Mouse (Mus musculus) lung, postnatal 4 days (tissue): ENCODE results near the gene Ackr1.

Experiments used
- DNase-seq, 2 experiments: peaks; one replicate each; pipeline ENCODE4 v3.0.0; 2021

Ackr1 gene

DNA sequence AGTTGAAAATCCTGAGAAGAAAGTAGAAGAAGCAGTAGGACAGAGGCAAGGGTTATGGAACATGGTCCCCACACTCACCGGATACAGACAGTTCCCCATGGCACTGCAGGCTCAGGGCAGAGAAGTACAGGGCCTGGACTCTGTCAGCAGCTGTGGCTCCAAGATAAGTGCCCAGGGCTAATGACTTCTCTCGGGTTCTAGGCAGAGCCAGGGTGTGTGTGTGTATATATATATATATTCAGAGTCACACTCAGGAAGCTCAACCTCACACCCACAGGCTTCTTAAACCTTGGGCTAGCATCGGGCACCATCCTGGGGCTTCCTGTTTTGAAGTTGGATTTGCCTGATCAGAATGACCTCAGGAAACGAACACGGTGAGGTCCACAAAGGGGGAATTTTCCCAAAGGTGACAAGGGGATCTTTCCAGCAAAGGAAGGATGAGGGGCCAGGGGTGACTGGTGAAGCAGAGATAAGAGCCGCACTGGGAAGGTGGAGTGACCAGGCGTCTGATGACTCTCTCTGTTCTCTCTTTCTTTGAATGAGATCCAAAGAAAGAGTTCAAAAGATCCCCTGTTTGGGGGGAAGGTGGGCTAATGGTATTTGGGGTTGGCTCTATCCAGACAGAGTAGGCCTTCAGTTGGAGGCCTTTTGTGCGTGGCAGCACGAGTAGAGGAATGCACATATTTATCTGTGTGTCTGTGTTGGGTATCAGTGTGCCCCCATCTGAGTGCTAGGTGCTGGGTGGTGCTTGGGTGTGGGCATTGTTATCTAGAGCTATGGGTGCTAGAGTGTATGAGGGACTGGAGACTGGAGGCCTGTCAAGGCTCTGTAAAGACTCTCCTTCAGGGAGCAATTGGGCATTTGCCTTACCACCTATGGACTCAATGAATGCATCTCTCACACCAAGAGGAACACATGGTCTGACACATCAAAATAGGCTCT lies at the start of gene Ackr1:
Ackr1 (minus strand) TSS at position 439 of the 942 bp plus-strand sequence.
- DNase-seq, result no peak

DNA sequence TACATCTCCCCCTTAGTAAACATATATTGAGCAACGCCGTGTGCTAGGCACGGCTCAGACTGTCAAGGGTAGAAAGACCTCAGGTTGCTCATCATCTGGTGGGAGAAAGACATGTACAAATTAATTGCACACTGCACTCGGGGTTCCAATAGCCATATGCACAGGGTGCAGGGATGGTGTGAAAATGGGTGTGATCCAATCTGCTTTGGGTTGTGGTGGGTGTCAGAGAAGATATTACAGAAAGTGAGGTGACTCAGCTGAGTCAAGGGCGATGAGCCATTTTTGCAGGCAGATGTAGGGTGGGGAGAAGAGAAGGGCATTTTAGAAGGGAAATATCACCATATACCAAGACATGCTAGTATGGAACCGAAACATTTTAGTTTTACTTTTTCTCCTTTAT lies 47.9 kb upstream of the Ackr1 start:
- DNase-seq, result no peak

DNA sequence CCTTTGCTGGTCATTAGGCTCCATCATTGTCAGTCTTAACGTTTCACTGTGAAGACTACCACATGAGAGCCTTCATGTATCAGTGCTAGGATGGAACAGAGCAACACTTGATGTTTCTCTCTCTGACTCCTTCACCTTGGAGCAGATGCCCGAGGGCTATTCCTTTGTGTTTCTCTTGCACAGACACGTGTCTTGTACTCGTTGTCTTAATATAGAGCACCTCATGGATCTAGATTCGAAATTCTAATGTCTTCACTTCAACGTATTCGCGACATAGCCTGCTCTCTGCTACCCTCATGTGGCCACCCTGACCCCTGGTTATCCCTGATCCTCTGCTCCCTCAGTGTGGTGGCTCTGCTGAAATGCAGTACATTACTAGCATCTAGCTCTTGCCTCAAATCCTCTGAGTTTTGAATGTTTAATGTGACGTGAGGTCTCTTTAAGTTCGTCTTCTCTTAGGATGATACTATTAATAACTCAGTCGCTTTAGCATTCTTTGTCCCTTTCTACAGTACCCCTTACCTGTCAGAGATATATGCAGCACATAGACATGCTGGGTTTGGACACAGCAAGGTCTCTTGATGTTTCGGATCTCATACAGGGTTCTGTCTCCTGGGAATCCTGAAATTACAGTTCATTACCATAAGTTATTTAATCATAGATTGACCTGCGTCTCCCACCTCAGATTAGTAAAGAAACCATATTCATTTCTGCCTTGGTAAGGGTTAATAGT lies 44.0 kb upstream of the Ackr1 start:
- peak in 1 of 2 experiments; percentile 50 for DNase-seq

DNA sequence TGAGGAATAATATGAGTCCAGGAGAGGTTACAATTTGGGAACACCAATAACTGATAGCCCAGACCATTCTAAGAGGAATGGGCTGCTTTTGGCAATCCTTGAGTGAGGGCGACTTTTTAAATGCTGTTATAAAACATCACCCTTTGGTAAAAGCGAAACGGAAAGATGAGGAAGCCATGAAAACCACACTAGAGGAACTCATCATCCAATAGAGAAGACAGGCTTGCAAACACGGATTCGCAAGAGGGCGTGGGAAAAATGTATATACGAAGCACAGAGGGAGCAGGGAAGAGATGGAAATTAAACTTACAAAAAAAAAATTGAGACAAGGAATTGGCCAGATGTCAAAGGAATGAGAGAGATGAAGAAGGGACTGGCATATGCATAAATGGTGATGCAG lies 40.5 kb upstream of the Ackr1 start:
- DNase-seq, result no peak

DNA sequence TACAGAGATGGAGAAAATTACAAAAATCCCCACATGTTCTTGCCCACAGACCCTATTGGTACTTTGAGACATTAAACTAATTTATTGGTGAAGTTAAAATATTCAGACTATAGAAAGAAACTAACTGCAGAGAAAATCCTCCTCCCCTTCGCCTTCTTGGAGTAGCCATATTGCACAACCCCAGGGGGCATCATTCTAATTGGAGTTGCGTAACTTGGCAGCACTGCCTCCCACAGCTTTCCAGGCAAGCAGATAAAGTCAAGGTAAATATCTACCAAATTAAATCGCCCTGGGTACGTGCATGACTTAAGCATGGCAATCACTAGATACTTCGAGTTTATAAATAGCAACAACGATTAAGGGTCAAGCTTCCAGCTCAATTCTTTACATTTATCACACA lies 38.0 kb upstream of the Ackr1 start:
- no peak for DNase-seq

DNA sequence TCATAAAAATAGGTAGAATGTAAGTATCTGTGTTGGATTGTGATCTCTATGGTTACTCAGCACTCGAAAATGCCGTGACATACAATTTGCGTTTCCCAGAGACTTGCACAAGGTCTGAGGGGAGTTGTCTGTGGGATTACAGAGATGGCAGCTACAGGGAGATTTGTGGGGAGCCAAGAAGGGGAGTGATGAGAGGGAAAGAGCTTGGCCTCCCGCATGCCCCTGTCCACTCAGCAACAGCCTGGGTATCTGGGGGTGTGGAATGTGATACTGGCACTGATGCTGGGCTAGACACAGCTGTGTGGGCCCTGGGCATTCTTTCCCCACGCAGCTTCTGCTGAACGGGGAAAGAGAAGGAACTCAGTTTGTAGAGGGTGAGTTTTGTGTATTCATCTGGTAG lies 36.9 kb upstream of the Ackr1 start:
- DNase-seq, result no peak

DNA sequence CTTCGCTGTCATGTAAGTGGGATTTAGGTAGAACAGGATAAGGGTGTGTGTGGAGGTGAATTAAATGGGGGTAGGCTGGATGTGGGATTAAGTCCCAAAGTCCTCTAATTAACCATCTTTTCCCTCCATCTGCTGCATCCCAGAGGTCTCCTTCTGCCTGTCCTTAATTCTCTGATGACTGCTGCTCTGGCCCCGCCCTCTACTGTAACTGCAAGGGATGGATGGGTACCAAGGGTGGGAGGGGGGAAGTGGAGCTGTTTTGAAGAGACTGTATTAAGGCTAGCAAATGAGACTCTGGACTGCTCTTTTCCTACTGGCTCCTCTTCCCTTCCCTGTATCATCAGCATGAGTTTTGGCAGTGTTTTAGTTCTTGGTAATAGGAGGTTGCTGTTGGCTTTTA lies 36.1 kb upstream of the Ackr1 start:
- no peak for DNase-seq

DNA sequence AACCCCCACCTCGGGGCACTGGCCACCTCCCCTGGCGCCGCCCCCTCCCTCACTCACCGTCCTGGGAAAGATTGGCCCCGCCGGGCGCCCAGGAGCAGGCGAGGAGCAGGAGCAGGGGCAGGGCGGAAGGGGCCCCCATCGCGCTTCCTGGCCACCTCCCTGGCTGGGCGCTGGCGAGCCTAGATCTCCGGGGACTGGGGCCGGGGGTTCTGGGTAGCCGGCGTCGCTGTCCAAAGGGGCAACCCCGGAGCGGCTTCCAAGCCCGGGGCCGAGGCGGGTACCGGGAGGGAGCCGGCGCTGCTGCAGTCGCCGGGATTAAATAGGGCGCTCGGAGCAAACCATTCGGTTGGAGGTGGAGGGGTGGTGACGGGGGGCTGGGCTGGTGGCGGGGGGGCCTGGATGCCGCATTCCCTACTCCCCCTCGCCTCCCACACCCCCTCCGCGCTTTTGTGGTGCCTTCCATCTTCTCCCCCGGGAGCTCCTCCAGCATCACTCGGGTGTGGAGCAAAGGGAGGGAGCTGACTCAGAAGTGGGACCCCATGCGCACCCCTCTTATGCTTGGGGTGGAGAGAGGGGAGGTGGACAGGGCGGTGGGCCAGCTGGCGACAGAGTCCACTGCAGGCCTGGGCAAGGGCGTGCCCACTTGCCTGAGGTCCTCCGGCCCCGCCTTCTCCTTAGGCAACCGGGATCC lies 34.0 kb upstream of the Ackr1 start, which contains the start of gene Cadm3:
Cadm3 (minus strand) TSS at position 340 of the 691 bp plus-strand sequence.
- no peak for DNase-seq

DNA sequence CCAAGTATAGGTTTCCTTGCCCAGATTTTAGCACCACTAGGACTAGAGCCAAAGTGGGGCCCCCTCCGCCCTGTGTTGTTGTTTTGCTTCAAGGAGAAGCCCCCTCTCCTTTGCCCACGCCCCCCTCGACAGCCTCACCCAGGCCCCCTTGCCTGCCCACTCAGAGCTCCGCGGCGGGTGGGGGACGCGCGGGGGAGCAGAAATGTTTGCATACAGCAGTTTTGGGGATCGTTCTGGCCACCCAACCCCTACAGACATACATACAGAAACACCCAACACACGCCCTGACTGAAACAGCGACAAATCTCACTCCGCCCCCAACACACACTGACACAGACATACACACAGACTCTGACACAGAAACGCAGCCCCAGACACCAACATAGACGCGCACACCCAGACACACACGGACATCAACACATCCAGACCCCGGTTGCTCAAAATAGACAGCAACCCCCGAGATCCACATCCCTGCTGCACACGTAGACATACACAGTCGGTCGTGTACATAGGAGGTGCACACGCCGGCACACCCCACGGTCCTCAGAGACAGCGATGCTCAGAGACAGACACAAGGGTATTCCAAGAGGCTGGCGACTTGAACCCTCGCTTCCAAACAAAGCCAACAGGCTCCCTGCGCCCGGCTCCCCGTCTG lies 33.3 kb upstream of the Ackr1 start:
- DNase-seq, result no peak

DNA sequence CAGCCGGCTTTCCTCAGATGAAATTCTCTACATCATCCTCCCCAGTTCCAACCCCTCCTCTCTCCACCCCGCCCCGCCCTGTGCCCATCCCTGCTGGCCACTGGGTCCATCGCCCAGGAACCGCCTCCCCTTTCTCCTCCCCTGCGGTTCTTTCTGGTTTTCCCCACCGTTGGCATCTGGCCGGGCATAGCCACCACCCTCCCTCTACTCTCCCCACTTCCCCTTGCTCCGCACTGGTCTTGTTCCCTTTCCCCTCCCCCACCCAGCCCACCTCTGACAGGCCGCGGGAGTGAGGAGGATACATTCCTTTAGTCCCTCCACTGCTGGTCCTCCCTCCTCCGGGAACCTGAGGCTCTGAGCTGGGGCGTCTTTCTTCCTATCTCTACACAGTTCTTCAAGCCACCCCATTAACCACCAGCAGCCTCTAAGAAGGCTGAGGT lies 32.4 kb upstream of the Ackr1 start:
- DNase-seq, result no peak

DNA sequence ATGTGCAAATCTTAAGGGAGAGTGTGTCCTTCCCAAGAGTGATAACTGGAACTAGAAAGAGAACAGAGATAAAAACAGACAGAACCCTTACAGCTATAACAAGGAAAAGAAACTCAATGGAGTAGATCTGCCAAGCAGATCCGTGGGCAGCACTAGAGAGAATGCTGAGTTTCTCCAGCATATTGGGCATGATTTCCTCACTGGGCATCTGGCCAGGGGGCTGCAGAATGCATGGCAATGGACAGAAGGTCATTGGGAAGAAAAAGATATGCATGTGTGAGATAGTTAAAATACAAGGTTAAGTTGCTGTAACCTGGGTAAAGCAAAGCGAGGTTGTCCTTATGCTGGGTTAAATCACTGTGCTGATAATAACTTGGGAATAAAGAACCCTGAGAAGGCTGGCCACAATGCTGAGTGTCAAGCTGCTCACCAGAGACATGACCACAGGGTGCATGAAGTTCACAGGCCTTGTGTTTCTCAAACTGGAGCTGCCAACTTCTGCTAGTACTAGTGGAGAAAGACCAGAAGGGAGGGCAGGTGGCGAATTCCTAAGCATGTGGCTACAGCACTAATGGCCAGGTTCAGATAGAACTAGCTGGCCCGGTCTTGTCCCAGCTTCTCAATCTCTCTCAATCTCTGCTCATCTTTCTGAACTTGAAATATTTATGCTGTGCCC lies 30.7 kb upstream of the Ackr1 start:
- no peak for DNase-seq

DNA sequence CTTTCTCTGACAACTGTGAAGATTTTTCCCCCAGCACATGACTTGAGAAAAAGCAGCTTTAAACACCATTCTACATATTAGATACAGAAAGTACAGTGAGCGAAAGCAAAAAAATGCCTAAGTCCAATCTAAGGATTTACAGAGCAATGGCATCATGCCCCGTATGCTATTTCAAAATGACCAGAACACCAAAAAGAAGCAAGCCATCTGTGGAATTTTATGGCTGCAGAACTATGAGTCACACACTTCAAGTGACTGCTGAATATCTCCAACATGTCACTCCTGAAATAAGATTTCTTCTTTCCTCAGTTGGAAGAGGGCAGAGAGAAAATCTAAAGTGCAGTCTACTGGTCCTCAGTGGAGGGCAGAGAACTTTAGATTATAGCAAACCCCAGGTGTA lies 29.9 kb upstream of the Ackr1 start:
- no peak for DNase-seq

DNA sequence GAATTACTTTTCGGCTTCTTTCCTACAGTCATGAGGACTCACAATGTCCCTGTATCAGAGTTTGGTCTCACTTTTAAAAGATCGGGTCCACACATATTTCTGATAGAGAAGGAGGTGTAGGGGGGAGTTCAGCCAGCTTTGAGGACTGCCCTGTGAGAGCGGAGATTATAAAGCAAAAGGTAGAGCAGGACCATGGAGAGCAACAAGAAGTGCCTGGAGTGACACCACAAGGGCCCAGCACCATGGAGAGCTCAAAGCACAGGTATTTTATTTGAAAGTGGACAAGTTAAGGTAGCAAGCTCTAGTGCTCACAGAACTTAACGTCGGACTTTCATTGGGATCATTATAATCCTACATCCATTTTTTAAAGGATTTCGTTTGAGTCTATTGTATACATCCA lies 28.1 kb upstream of the Ackr1 start:
- peak in 1 of 2 experiments; percentile 51 for DNase-seq

DNA sequence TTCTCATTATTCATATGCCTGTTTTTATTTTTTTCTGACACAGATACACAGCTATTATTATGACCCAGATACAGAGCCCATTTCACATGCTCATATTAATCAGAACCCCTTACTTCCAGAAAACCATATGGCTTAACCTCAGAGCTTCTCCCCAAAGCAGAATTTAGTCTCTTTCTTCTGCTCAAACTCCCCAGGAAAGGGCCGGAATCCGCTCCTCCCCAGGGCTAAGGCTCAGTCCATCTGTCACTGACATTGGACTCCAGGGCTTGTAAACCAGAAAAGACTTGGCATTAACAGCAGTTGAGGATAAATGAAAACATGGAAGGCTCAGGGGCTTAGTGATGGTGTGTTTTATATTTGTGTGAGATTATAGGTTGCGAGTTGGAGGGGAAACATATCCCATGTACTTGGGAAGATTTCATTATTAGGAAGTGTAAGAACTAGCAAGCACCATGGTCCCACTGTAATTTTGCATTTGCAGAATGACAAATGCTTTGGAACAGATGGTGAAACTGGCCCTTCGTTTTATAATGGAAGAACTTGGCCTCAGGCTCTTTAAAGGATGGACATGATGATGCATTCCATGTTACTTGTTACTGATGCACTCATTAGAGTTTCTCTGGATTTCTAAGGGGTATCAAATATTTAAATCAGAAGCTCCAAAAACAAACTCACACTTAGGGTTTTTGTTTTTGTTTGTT lies 26.2 kb upstream of the Ackr1 start:
- DNase-seq, result no peak

DNA sequence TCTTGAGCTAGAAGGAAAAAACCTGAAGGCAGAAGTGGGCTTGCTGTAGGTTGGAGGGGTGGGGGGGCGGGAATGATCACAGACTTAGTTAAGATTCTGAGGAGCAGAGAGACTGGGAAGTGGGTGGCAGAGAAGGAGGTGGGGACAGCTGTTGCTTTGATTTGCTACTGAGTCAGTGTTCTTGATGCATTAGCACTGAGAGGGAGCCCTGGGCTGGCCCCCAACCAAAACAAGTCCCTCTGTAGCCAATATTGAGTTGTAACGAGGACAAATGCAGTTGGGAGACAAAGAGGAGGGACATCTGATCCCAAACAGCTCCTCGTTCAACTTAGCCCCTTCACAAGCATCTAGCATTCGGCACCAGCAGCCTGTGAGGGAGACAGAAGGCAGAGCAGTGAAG lies 24.2 kb upstream of the Ackr1 start:
- DNase-seq, result no peak

DNA sequence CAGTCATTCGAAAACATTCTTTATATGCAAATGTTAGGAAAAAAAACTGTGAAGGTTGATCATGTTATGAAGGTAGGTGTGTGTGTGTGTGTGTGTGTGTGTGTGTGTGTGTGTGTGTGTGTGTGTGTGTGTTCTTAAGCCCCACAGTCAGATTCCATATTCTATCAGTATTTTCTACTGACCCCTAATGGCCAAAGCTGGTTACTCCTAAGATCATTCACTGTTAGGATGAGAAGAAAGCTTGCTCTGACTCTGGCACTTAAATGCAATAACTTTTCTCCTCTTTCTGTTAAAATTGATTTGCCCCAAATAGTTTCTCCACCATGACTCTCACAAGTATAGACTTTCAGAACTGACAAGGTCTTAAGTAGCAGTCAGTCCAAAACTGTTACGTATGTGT lies 23.1 kb upstream of the Ackr1 start:
- DNase-seq, result no peak

DNA sequence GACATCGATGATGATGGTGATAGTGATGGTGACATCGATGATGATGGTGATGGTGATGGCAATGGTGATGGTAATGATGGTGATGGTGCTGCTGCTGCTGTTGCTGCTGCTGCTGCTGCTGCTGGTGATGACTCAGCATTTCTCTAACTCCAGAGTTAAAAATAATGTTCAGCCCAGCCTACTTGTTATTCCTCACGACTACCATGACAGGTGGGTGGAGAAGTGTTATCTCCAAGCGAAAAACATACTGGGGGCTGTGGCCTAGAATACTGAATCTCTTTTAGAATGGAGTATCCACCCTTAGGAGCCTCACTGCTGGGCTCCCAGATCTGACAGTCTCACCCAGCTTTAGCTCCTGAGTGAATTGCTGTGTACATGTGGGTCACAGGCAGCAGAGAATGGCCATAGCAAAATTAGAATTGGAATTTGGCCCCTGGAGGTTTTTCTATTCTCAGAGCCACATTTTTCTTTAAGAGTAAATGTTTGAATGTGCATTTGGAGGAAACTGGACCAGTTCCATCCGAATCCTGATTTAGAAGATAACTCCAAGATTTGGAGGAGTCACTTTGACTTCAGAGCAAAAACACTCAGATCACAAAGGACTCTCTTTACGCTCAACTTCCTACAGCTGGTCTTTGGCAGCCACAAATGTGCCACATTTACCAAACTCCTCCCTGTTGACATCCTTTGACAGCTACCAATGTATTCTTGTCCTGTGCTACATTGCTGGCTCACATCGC lies 21.7 kb upstream of the Ackr1 start:
- no peak for DNase-seq

DNA sequence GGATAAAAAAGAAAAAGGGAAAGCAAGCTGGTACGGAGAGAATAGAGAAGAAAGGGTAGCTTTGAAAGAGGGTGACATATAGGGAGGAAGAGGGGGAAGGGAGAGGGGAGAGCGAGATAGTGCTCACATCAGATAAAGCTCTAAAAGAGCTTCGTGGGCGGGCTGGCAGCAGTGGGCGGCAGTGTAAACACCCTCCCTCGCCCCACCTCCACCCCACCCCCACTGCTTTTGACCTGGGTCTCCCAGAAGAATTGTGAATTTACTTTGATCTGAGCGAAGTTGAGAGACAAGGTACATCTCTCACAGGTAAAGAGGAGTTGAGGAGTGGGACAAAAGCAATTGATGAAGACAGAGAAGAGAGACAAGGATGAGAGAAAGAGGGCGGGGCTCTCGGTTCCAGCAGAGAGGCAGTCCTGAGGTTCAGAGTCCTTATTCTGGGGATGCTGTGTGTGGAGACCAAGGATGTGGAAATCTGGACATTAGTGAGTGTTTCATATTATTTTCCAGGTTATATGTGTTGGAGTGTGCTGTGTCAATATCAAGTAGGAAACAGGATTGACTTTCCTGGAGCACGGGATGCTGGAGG lies 16.9 kb upstream of the Ackr1 start, which contains the start of gene Aim2:
Aim2 (plus strand) TSS at position 508 of the 586 bp plus-strand sequence.
- DNase-seq, result no peak

DNA sequence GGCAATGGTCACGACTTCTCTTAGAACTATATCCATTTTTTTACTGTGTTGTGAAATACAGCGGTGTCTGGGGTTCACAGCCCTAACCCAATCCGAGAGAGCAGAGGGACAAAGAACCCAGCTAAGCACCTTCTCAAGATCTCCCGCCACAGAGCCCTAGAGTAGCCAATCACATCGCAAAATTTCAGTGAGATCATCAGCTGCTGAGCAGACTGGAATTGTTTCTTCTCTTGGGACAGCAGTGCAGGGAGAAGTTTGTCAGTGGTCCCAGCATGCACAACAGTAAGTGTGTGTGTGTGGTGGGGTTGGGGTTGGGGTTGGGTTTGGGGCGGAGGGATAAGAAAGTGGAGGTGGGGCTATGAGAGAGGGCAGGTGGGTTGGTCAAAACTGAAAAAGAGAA lies 16.4 kb upstream of the Ackr1 start:
- peak in 1 of 2 experiments; percentile 61 for DNase-seq

DNA sequence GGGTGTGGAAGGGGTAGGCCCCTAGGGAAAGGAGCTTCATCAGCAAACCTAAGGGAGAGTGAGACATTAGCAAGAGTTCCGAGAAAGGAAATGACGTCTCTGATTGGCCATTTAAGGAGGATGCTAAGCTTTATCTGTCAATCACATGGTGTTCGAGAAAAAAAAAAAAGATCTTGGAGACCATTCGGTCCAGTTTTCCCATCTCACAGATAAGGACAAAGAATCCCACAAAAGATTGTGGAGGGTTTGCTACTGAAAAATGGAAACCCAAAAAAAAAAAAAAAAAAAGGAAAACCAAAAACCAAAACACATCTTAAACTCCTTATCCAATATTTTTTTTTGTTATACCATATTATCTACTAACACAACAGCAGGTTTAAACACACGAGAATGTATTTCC lies 15.6 kb upstream of the Ackr1 start:
- DNase-seq, result no peak
